Mouse (Mus musculus): ENCODE data around the gene Snx10. TPM values are rescaled to one million over a fixed set of nuclear protein-coding genes. Genes with fewer than 3 reads are reported as not detected.

Gene Snx10
- polyA plus RNA-seq, 1 experiment from 2014 or later, result 17.2 TPM

GRCm38 (mm10) chr6:51544118-51544681 lies 20.5 kb downstream of the Snx10 start:
- Histone ChIP-seq H3K4me2 (ENCODE audit: low read depth, low read length) (peak overlapping the region; percentile 51), H3K4me1 (ENCODE audit: control insufficient read depth, insufficient read depth, low read length) (0 out of 2 replicates have a peak, but pooled peaks cover 5% of the 10 kb centered on the region), H3K27me3 (ENCODE audit: control insufficient read depth, insufficient read depth, low read length) (no peaks in the 10 kb centered on the region), H3K4me3 (ENCODE audit: low read length) (peak overlapping the region; percentile 28), H3K27ac (ENCODE audit: low read length) (peak overlapping the region; percentile 0; the same call in 1 of the 2 replicates), H3K36me3 (ENCODE audit: control insufficient read depth, insufficient read depth) (no peaks in the 10 kb centered on the region), H3K9me3 (replicated peaks; ENCODE audit: control insufficient read depth, low read length) (0 out of 2 replicates have a peak, but pooled peaks cover 3% of the 10 kb centered on the region), H3K9ac (ENCODE audit: low read length) (no peak overlapping the region)
- no peak for ATAC-seq (replicated peaks; ENCODE audit: extremely low read depth, insufficient read depth, low FRiP score)
- WGBS, result 47% methylated on average over 7 of the region's 7 CpGs

GRCm38 (mm10) chr6:51545219-51545859 lies 21.6 kb downstream of the Snx10 start:
- WGBS, result 66% methylated on average over 11 of the region's 11 CpGs
- H3K4me3 ChIP-seq (ENCODE audit: low read length), result peak overlapping the region; percentile 28
- H3K27me3 ChIP-seq (ENCODE audit: control insufficient read depth, insufficient read depth, low read length), result no peaks in the 10 kb centered on the region
- peak overlapping the region; percentile 51 for H3K4me2 ChIP-seq (ENCODE audit: low read depth, low read length)
- no peak overlapping the region for H3K27ac ChIP-seq (ENCODE audit: low read length)
- ATAC-seq (replicated peaks; ENCODE audit: extremely low read depth, insufficient read depth, low FRiP score), result no peak; the same call in 1 of the 2 replicates
- H3K9ac ChIP-seq (ENCODE audit: low read length), result peak overlapping the region; percentile 18; the same call in 1 of the 2 replicates
- H3K36me3 ChIP-seq (ENCODE audit: control insufficient read depth, insufficient read depth), result no peaks in the 10 kb centered on the region
- no peaks in the 10 kb centered on the region for H3K9me3 ChIP-seq (replicated peaks; ENCODE audit: control insufficient read depth, low read length)
- H3K4me1 ChIP-seq (ENCODE audit: control insufficient read depth, insufficient read depth, low read length), result 0 out of 2 replicates have a peak, but pooled peaks cover 5% of the 10 kb centered on the region

GRCm38 (mm10) chr6:51546085-51546484 lies 22.4 kb downstream of the Snx10 start:
- Histone ChIP-seq H3K36me3 (ENCODE audit: control insufficient read depth, insufficient read depth) (no peaks in the 10 kb centered on the region), H3K9me3 (replicated peaks; ENCODE audit: control insufficient read depth, low read length) (no peaks in the 10 kb centered on the region), H3K4me1 (ENCODE audit: control insufficient read depth, insufficient read depth, low read length) (0 out of 2 replicates have a peak, but pooled peaks cover 5% of the 10 kb centered on the region), H3K9ac (ENCODE audit: low read length) (no peak overlapping the region), H3K4me2 (ENCODE audit: low read depth, low read length) (no peak overlapping the region), H3K27me3 (ENCODE audit: control insufficient read depth, insufficient read depth, low read length) (no peaks in the 10 kb centered on the region), H3K4me3 (ENCODE audit: low read length) (no peak overlapping the region), H3K27ac (ENCODE audit: low read length) (no peak overlapping the region)
- WGBS, result 77% methylated on average over 2 of the region's 2 CpGs
- ATAC-seq (replicated peaks; ENCODE audit: extremely low read depth, insufficient read depth, low FRiP score), result no peak

GRCm38 (mm10) chr6:51548757-51549156 lies 25.1 kb downstream of the Snx10 start:
- no peak overlapping the region for H3K4me2 ChIP-seq (ENCODE audit: low read depth, low read length)
- 69% methylated on average over 5 of the region's 5 CpGs for WGBS
- H3K4me3 ChIP-seq (ENCODE audit: low read length), result no peak overlapping the region
- 0 out of 2 replicates have a peak, but pooled peaks cover 5% of the 10 kb centered on the region for H3K4me1 ChIP-seq (ENCODE audit: control insufficient read depth, insufficient read depth, low read length)
- no peak overlapping the region for H3K27ac ChIP-seq (ENCODE audit: low read length)
- no peaks in the 10 kb centered on the region for H3K27me3 ChIP-seq (ENCODE audit: control insufficient read depth, insufficient read depth, low read length)
- no peaks in the 10 kb centered on the region for H3K36me3 ChIP-seq (ENCODE audit: control insufficient read depth, insufficient read depth)
- no peaks in the 10 kb centered on the region for H3K9me3 ChIP-seq (replicated peaks; ENCODE audit: control insufficient read depth, low read length)
- no peak overlapping the region for H3K9ac ChIP-seq (ENCODE audit: low read length)
- ATAC-seq (replicated peaks; ENCODE audit: extremely low read depth, insufficient read depth, low FRiP score), result no peak

- Histone ChIP-seq H3K4me1 (ENCODE audit: control insufficient read depth, insufficient read depth, low read length) (no peaks in the 10 kb centered on the region), H3K9ac (ENCODE audit: low read length) (no peak overlapping the region), H3K9me3 (replicated peaks; ENCODE audit: control insufficient read depth, low read length) (no peaks in the 10 kb centered on the region), H3K27ac (ENCODE audit: low read length) (no peak overlapping the region), H3K36me3 (ENCODE audit: control insufficient read depth, insufficient read depth) (no peaks in the 10 kb centered on the region), H3K4me2 (ENCODE audit: low read depth, low read length) (no peak overlapping the region), H3K27me3 (ENCODE audit: control insufficient read depth, insufficient read depth, low read length) (no peaks in the 10 kb centered on the region), H3K4me3 (ENCODE audit: low read length) (no peak overlapping the region)
- WGBS, result 77% methylated on average over 10 of the region's 10 CpGs
- ATAC-seq (replicated peaks; ENCODE audit: extremely low read depth, insufficient read depth, low FRiP score), result no peak
These were observed 27.6 kb downstream of the Snx10 start for GRCm38 (mm10) chr6:51551267-51551802.

GRCm38 (mm10) chr6:51556562-51556961 lies 32.9 kb downstream of the Snx10 start:
- Histone ChIP-seq H3K36me3 (ENCODE audit: control insufficient read depth, insufficient read depth) (no peaks in the 10 kb centered on the region), H3K4me2 (ENCODE audit: low read depth, low read length) (no peak overlapping the region), H3K4me1 (ENCODE audit: control insufficient read depth, insufficient read depth, low read length) (no peaks in the 10 kb centered on the region), H3K9me3 (replicated peaks; ENCODE audit: control insufficient read depth, low read length) (no peaks in the 10 kb centered on the region), H3K27ac (ENCODE audit: low read length) (no peak overlapping the region), H3K4me3 (ENCODE audit: low read length) (no peak overlapping the region), H3K9ac (ENCODE audit: low read length) (no peak overlapping the region), H3K27me3 (ENCODE audit: control insufficient read depth, insufficient read depth, low read length) (no peaks in the 10 kb centered on the region)
- no peak for ATAC-seq (replicated peaks; ENCODE audit: extremely low read depth, insufficient read depth, low FRiP score)
- 91% methylated on average over 7 of the region's 7 CpGs for WGBS

GRCm38 (mm10) chr6:51558311-51558710 lies 34.6 kb downstream of the Snx10 start:
- H3K4me2 ChIP-seq (ENCODE audit: low read depth, low read length), result no peak overlapping the region
- H3K27me3 ChIP-seq (ENCODE audit: control insufficient read depth, insufficient read depth, low read length), result no peaks in the 10 kb centered on the region
- WGBS, result 88% methylated on average over 7 of the region's 7 CpGs
- no peaks in the 10 kb centered on the region for H3K36me3 ChIP-seq (ENCODE audit: control insufficient read depth, insufficient read depth)
- no peak overlapping the region for H3K4me3 ChIP-seq (ENCODE audit: low read length)
- no peak overlapping the region for H3K27ac ChIP-seq (ENCODE audit: low read length)
- no peak overlapping the region for H3K9ac ChIP-seq (ENCODE audit: low read length)
- no peaks in the 10 kb centered on the region for H3K9me3 ChIP-seq (replicated peaks; ENCODE audit: control insufficient read depth, low read length)
- no peak for ATAC-seq (replicated peaks; ENCODE audit: extremely low read depth, insufficient read depth, low FRiP score)
- H3K4me1 ChIP-seq (ENCODE audit: control insufficient read depth, insufficient read depth, low read length), result no peaks in the 10 kb centered on the region

- H3K27me3 ChIP-seq (ENCODE audit: control insufficient read depth, insufficient read depth, low read length), result no peaks in the 10 kb centered on the region
- H3K9ac ChIP-seq (ENCODE audit: low read length), result no peak overlapping the region
- H3K36me3 ChIP-seq (ENCODE audit: control insufficient read depth, insufficient read depth), result no peaks in the 10 kb centered on the region
- H3K9me3 ChIP-seq (replicated peaks; ENCODE audit: control insufficient read depth, low read length), result no peaks in the 10 kb centered on the region
- WGBS, result 59% methylated on average over 14 of the region's 14 CpGs
- H3K4me2 ChIP-seq (ENCODE audit: low read depth, low read length), result 0 out of 2 replicates have a peak overlapping the region, but pooled peaks have one; percentile 6
- H3K4me1 ChIP-seq (ENCODE audit: control insufficient read depth, insufficient read depth, low read length), result no peaks in the 10 kb centered on the region
- no peak for ATAC-seq (replicated peaks; ENCODE audit: extremely low read depth, insufficient read depth, low FRiP score)
- H3K4me3 ChIP-seq (ENCODE audit: low read length), result no peak overlapping the region
- H3K27ac ChIP-seq (ENCODE audit: low read length), result no peak overlapping the region
These were observed 43.3 kb downstream of the Snx10 start for GRCm38 (mm10) chr6:51566771-51567680.

Data from heart, embryonic 16.5 days (tissue).